Mouse (Mus musculus): Measurements from ENCODE around the gene Lclat1. TPM values are rescaled to one million over a fixed set of nuclear protein-coding genes. Genes with fewer than 3 reads are reported as not detected.

The Lclat1 gene
- polyA plus RNA-seq, 1 experiment from 2014 or later, result 4.5 TPM

GRCm38 (mm10) chr17:73195074-73195723 is 87.4 kb downstream of the Lclat1 start:
- DNase-seq (ENCODE audit: low spot score), result no peak

GRCm38 (mm10) chr17:73196139-73196538 is 88.4 kb downstream of the Lclat1 start:
- DNase-seq (ENCODE audit: low spot score), result peak; percentile 55

DNA sequence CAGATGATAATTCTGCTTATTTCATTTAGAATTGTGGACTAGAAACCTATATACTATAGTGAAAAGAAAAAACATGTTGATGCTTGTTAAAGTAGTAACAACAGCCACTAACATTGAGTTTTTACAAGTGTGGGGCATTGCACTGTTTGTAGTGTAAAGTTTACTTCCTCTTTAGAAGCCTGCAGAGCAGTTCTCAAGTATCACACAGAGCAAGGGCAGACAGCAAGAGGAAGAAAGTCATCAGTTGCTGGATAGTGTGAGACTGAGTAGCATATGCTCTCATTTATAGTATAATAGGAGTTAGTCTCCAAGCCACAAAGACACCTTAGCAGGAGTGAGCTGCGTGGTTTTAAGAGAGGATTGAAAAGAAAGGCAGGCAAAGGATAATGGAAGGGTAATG is 89.9 kb downstream of the Lclat1 start:
- DNase-seq (ENCODE audit: low spot score), result no peak

DNA sequence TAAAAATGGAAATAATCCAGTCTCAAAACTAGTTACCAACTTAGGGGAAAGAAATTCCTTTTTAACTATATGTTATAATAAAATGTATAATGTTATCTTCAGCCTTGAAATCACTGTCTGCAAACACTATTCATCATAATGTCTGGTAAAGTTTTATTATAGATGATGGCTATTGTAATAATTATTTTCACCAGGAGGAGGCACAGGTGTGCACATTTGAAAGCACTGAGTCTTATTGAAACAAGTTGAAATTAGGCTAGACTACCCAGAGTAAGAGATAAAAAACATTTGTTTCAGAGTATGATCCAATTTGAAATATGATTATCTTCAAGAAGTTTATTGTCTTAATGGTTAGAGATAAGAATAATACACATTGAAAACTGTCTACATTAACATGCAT is 91.6 kb downstream of the Lclat1 start:
- DNase-seq (ENCODE audit: low spot score), result peak; percentile 33

DNA sequence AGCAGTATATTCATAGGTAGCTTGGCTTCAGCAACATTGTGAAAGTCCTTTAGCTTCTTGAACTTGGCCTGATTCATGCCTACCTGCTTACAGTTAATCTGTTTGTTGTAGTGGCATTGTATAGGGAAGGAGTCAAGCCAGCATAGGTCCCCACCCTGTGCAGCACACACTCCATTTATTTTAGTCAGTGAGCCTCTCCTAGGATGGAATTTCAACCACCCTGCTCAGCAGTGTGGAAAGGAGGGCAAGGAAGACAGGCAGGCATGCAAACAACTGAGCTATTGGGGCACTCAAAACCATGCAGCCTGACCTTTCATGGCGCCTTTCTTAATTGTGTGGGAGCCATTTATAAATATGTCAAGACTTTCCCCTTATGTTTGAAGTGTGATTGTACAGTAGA is 92.6 kb downstream of the Lclat1 start:
- DNase-seq (ENCODE audit: low spot score), result no peak

- no peak for DNase-seq (ENCODE audit: low spot score)
Observed at GRCm38 (mm10) chr17:73203642-73204332, 96.0 kb downstream of the Lclat1 start.

DNA sequence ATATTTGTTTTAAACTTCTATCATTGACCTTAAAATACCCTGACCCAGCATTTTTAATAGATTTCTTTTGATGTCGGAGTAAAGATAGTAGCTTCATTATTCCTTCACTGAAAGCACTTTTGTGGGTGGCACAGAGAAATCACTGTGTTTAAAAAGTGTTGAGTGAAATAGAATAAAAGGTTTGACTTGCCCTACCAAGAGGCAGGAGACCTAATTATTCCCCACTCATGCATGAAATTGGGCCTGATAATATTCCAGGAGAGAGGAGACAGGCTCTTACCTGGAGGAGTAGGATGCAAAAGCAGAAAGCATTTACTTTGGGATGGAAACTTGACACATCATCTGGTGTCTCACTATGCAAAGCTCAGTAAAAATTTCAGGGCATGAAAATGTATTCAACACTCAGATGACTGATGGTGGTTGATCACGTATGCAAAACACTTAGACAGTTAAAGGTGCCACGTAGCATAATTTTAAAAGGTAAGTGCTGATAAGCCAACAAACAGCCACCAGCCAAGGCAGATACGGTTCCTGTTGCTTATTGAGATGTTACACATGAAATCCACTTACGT is 103.3 kb downstream of the Lclat1 start:
- no peak for DNase-seq (ENCODE audit: low spot score)

DNA sequence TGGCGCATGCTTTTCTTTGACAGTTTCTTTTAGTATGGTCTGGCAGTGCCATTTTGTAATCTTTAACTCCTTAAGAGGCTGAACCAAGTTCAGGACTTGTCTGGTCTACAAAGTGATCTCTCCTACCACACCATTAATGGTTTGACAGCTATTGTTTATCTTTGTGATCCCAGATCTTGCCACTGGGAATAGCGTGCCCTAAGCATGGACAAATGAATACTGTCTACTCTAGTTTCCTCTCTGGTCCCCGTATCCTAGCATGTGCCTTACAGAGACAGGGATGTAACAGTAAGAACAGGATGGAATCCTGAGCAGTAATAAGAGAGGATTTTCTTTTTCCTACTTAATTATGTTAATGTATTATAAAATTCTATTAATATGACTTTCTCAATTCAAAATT is 105.0 kb downstream of the Lclat1 start:
- DNase-seq (ENCODE audit: low spot score), result no peak

- DNase-seq (ENCODE audit: low spot score), result no peak
Observed at GRCm38 (mm10) chr17:73213187-73213586, 105.4 kb downstream of the Lclat1 start.

DNA sequence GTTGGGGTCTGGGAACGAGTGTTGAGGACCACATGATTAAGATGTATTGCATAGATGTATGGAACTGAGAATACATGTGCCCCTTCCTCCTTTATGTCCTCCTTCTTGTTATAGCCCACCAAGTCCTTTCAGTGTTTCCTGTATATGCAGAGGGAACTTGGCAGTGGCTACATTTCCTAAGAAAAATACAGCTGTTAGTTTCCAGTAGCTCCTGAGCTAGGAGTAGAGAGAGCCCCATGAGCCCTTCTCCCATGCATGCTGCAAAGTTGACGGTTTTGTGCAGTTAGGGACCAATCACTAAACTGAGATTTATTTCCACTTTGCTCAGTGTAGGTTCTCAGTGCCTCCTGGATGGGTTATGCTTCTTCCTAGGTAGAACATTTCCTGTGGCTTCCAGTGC is 105.9 kb downstream of the Lclat1 start:
- no peak for DNase-seq (ENCODE audit: low spot score)

DNA sequence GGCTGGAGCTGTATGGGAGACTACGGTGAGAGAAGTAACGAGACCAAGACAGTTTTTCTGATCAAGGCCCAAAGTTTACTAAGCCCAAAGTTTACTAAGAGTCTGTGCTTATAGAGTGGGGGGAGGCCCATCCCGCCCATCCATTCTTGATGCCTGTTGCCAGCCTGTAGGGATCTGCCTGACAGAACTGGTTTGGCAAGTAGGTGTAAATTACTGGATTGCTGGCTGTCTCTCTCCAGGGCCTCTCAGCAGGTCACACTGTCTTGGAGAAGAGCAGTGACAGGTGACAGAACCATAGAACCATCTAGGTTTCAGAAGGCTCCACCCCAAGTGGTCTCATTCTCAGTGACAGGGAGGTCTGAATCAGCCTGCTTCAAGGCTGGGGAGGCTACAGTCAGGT is 109.5 kb downstream of the Lclat1 start:
- DNase-seq (ENCODE audit: low spot score), result no peak

GRCm38 (mm10) chr17:73220746-73221145 is 113.0 kb downstream of the Lclat1 start:
- no peak for DNase-seq (ENCODE audit: low spot score)

DNA sequence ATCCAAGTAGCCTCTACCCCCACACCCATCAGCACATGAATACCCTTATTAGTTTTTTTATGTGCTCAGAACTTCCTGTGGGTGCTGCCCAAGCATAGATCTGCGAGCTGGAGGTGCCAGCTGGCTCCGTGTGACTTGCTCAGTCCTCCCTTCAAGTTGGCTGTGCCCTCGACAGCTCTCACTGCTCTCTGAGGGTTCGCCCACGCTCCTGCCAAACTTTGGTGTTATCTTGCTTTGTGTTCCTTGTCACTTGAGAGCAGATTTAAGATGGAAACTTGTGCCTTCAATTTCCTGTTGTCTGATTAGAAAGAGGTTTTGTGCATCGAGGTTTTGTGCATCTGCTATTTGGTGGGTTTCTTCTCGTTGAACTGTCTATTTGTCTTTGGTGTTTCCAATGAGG is 114.3 kb downstream of the Lclat1 start:
- peak; percentile 48 for DNase-seq (ENCODE audit: low spot score)

DNA sequence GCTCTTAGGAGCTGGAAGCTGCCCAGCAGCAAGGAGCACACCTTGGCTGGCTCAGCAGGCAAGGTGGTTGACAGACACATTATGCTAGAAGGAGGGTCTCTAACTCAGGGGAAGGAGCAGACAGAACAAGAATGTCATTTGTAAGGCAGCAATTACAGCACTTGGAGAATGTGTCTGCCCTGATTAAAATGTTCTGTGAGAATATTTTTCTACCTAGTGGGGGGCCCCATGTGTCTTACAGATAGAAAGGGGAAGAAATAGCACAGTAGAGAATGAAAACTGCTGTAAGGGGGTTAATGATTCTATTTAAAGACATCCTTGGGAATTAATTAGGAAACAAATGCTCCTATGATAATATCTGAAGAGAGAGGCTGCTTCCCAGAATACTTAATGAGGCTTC is 117.7 kb downstream of the Lclat1 start:
- DNase-seq (ENCODE audit: low spot score), result no peak

- no peak for DNase-seq (ENCODE audit: low spot score)
Observed at GRCm38 (mm10) chr17:73225996-73226395, 118.2 kb downstream of the Lclat1 start.

GRCm38 (mm10) chr17:73226595-73226994 is 118.8 kb downstream of the Lclat1 start:
- no peak for DNase-seq (ENCODE audit: low spot score)

- peak; percentile 31 for DNase-seq (ENCODE audit: low spot score)
Observed at GRCm38 (mm10) chr17:73227361-73227760, 119.6 kb downstream of the Lclat1 start.

DNA sequence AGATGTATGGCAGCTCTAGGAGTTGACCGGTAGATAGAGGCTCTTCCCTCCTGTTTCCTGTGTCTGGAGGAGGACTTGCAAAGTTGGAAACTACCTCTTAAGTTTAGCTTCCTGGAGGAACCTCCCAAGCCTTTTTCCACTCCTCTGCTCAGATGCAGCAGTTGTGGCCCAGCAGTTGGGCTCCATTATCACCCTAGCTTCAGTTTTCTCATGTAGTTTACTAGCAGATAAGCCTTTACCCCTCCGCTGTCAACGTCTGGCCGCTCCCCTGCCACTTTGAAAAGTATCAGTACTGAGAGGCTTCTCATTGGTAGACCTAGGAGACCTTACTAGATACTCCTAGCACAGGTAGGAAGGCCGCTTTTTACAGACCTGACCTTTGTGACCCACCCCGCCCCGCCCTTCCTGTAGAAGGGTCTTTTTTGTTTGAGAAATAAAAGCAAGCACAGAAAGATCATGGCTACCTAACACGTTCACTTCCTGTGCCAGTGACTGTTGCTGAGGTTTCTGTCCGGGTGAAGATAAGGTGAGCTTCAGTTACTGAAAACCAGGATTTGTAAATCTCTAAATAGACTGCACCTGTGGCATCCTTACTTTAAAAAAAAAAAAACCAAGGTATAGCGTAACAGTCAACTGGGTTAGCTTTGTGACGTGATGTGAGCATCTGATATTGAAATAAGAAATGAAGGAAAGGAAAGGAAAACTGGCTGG is 121.8 kb downstream of the Lclat1 start:
- DNase-seq (ENCODE audit: low spot score), result peak; percentile 25

DNA sequence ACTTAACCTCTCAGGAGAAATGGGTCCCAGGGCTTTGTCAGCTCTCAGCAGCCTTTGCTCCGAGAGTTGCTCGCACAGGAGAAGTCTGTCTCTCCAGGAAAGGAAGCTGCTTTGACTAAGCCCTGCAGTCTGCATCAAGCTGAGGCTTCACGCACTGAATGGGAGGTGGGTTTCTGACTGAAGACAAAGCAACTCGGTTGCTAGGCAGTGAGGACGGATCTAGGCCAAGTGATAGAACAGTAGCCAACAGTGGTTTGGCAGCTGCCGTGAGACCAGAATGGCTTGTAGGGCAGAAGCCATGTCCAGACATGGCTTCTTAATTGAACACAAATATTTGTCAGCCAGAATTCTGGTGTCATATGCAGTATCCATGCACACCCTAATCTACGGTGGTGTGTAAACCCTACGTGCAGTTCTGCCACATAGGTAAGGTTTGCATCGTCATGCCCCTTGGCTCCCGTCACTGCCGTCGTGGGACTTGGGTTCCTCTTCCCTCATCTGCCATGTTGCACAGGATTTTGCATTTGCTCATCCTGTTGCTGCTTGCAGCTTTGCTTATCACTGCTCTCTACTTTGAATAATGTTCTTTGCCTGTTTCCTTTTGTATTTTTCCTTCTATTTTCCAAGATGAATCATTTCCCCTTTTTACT is 122.7 kb downstream of the Lclat1 start:
- DNase-seq (ENCODE audit: low spot score), result no peak

GRCm38 (mm10) chr17:73231337-73231736 is 123.6 kb downstream of the Lclat1 start:
- no peak for DNase-seq (ENCODE audit: low spot score)

DNA sequence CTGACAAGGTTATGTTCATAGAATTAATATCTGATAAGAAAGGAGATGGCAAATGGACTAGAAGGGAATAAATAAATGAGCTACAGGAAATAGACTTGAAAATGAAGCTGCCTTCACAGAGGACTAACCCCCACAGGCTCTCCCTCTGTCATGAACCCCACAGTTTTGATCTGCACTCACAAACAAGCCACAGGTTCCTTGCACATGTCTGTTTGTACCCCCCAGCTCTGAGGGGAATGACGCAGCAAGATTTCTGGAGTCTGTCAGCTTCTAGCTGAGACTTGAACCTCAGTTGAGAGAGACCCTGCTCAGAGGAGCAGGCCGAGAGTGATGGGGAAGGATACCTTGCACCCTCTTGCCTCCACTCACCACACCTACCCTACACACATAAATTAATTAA is 124.8 kb downstream of the Lclat1 start:
- DNase-seq (ENCODE audit: low spot score), result peak; percentile 74

DNA sequence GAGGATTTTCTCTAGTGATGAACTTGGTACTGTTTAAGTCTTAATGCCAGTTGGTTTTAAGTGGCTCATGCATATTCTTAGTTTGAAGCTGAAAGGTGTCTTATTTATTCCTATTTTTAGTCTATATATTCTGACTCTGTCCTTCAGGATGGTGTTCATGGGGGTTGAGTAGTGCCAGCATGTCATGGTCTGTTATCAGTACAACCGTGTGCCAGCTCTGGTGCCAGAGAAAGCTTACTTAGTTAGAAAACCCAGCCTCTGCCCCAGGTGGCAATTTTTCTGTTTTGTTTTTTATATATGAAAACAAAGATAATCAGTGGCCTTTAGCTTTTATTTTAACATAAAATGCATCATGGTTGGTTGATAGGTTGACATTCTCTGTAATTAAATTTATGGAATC is 126.2 kb downstream of the Lclat1 start:
- no peak for DNase-seq (ENCODE audit: low spot score)

Data from thymus, postnatal 0 days (tissue).